Mouse (Mus musculus) hindbrain, embryonic 16.5 days (tissue): ENCODE data around the gene Tnfaip8l2. TPM values are rescaled to one million over a fixed set of nuclear protein-coding genes. Genes with fewer than 3 reads are reported as not detected.

Source experiments
- ATAC-seq: fragments of 200-750 bp; cut with Nextera tagmentation; 2 replicates; pipeline ENCODE4 v1.8.0; 2017; ENCODE audit warnings: moderate TSS enrichment, moderate library complexity
- H3K27ac ChIP-seq: fragments of 300-500 bp; sonication (generic); 2 replicates; pipeline ENCODE4 v1.5.1; 2014; ENCODE audit warnings: low read depth, mild to moderate bottlenecking, control low read depth, low read length, moderate library complexity
- H3K27me3 ChIP-seq: fragments of 300-500 bp; sonication (generic); replicated peaks from 2 replicates; pipeline ENCODE4 v1.6.1; 2014; ENCODE audit warnings: low read length; ENCODE audit not compliant: control insufficient read depth, insufficient read depth
- H3K36me3 ChIP-seq: fragments of 300-500 bp; sonication (generic); 2 replicates; pipeline ENCODE4 v1.6.1; 2014; ENCODE audit warnings: mild to moderate bottlenecking, low read length, moderate library complexity, mixed read lengths; ENCODE audit not compliant: control insufficient read depth, insufficient read depth
- H3K4me1 ChIP-seq: fragments of 300-500 bp; sonication (generic); 2 replicates; pipeline ENCODE4 v1.6.1; 2014; ENCODE audit warnings: low read depth, low read length; ENCODE audit not compliant: control insufficient read depth, insufficient read depth
- H3K4me2 ChIP-seq: fragments of 300-500 bp; sonication (generic); 2 replicates; pipeline ENCODE4 v1.6.1; 2014; ENCODE audit warnings: mild to moderate bottlenecking, low read length, control low read depth, moderate library complexity
- H3K4me3 ChIP-seq: fragments of 300-500 bp; sonication (generic); 2 replicates; pipeline ENCODE4 v1.5.1; 2014; ENCODE audit warnings: mild to moderate bottlenecking, low read length, control low read depth, moderate library complexity
- H3K9ac ChIP-seq: fragments of 300-500 bp; sonication (generic); 2 replicates; pipeline ENCODE4 v1.6.1; 2014; ENCODE audit warnings: low read depth, mild to moderate bottlenecking, control low read depth, low read length, moderate library complexity
- H3K9me3 ChIP-seq: fragments of 300-500 bp; sonication (generic); 2 replicates; pipeline ENCODE4 v1.6.1; 2014; ENCODE audit warnings: mild to moderate bottlenecking, low read length, moderate library complexity; ENCODE audit not compliant: control insufficient read depth
- WGBS: fragments of 180-500 bp; shearing (Covaris S2); extraction: QIAGEN DNeasy Blood & Tissue Kit; methylation state at CpG from one replicate; pipeline ENCODE4 v1.1.7; 2014; 5-methylcytosine and 5-hydroxymethylcytosine counted together
- polyA plus RNA-seq: library from polyadenylated mRNA; unstranded; fragments of >200 nt; fragmentation: Nextera tagmentation; extraction: Ambion mirVana; gene quantifications from 2 replicates; pipeline ENCODE4 v1.2.1, GENCODE M21; 2015

Gene Tnfaip8l2
- polyA plus RNA-seq, 1 experiment from 2014 or later = 3.0 TPM

DNA sequence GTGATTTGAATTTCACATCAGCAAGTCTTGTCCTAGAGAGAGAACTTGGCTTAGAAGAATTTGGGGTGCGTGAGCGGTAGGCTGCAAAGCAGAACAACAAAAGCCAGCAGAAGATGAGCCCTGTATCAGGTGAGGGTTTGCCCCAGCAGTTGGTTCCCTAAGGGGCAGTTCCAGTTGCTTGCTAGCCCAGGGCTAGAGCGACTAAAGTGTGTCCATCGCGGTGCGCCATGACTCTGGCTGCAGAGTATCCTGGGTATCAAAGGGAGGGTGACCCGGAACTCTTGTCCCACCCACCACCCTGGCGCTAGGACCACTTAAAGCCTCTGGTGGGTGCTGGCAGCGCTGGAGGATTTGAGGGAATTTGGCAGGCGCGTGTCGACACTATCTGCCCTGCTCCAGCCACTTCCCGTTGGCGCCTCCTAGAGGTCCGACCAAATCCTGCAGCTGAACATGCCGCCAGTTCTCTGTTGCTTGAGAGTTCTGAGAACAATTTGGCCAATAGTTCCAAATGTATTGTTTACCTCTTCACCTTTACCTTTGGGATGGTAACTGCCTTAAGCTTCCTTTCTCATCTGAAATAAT is 31.9 kb upstream of the Tnfaip8l2 start:
- H3K9me3 ChIP-seq = no peaks in the 10 kb centered on the region
- H3K36me3 ChIP-seq = peaks cover 37% of the 10 kb centered on the region
- WGBS = 14% methylated on average over 16 of the region's 16 CpGs
- H3K9ac ChIP-seq = peak overlapping the region; percentile 50; the same call in 1 of the 2 replicates
- H3K27ac ChIP-seq = no peak overlapping the region
- peak; percentile 53 for ATAC-seq
- peak overlapping the region; percentile 49 for H3K4me2 ChIP-seq
- peaks cover 6% of the 10 kb centered on the region for H3K27me3 ChIP-seq
- peaks cover 8% of the 10 kb centered on the region; the same call in 1 of the 2 replicates for H3K4me1 ChIP-seq
- 0 out of 2 replicates have a peak overlapping the region, but pooled peaks have one; percentile 1 for H3K4me3 ChIP-seq

- H3K4me2 ChIP-seq = peak overlapping the region; percentile 49
- peaks cover 8% of the 10 kb centered on the region; the same call in 1 of the 2 replicates for H3K4me1 ChIP-seq
- peaks cover 6% of the 10 kb centered on the region for H3K27me3 ChIP-seq
- no peaks in the 10 kb centered on the region for H3K9me3 ChIP-seq
- H3K27ac ChIP-seq = no peak overlapping the region
- H3K36me3 ChIP-seq = peaks cover 44% of the 10 kb centered on the region
- H3K9ac ChIP-seq = peak overlapping the region; percentile 50
- peak; percentile 32; the same call in 1 of the 2 replicates for ATAC-seq
- H3K4me3 ChIP-seq = peak overlapping the region; percentile 21; the same call in 1 of the 2 replicates
- 9% methylated on average over 53 of the region's 58 CpGs for WGBS
Measured at GRCm38 (mm10) chr3:95173256-95173949, 31.2 kb upstream of the Tnfaip8l2 start.

DNA sequence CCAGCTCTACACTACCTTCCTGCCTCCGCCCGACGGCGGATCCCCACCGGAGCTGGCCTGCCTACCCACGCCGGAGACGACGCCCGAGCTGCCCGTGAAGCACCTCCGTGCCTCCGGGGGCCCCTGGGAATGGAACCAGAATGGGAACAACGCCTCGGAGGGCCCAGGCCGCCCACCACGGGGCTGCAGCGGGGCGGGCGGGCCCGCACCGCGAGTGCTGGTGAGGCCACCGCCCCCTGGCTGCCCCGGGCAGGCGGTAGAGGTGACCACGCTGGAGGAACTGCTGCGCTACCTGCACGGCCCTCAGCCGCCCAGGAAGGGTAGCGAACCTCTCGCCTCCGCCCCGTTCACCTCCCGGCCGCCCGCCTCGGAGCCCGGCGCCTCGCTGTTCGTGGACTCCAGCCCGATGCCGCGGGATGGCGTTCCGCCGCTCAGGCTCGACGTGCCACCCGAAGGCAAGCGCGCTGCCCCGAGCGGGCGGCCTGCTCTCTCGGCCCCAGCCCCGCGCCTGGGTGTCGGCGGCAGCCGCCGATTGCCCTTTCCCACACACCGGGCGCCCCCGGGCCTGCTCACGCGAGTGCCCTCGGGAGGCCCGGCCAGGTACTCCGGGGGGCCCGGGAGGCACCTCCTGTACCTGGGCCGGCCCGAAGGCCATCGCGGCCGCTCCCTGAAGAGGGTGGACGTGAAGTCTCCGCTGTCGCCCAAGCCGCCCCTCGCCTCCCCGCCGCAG is 30.5 kb upstream of the Tnfaip8l2 start:
- no peak overlapping the region for H3K27ac ChIP-seq
- WGBS = 20% methylated on average over 71 of the region's 84 CpGs
- ATAC-seq = no peak
- no peak overlapping the region; the same call in 1 of the 2 replicates for H3K9ac ChIP-seq
- no peaks in the 10 kb centered on the region for H3K9me3 ChIP-seq
- no peak overlapping the region; the same call in 1 of the 2 replicates for H3K4me2 ChIP-seq
- no peak overlapping the region for H3K4me3 ChIP-seq
- H3K4me1 ChIP-seq = peaks cover 8% of the 10 kb centered on the region; the same call in 1 of the 2 replicates
- peaks cover 6% of the 10 kb centered on the region for H3K27me3 ChIP-seq
- H3K36me3 ChIP-seq = peaks cover 50% of the 10 kb centered on the region

- Histone ChIP-seq H3K27ac (no peak overlapping the region), H3K9me3 (no peaks in the 10 kb centered on the region), H3K4me3 (no peak overlapping the region), H3K4me2 (no peak overlapping the region), H3K4me1 (peaks cover 8% of the 10 kb centered on the region; the same call in 1 of the 2 replicates), H3K27me3 (peaks cover 6% of the 10 kb centered on the region), H3K9ac (no peak overlapping the region), H3K36me3 (peaks cover 60% of the 10 kb centered on the region)
- WGBS = 65% methylated on average over 5 of the region's 6 CpGs
- ATAC-seq = no peak
Measured at GRCm38 (mm10) chr3:95171105-95171504, 28.9 kb upstream of the Tnfaip8l2 start.

GRCm38 (mm10) chr3:95169996-95170395 is 27.8 kb upstream of the Tnfaip8l2 start:
- H3K9me3 ChIP-seq = no peaks in the 10 kb centered on the region
- H3K9ac ChIP-seq = no peak overlapping the region
- peaks cover 6% of the 10 kb centered on the region for H3K27me3 ChIP-seq
- H3K4me2 ChIP-seq = no peak overlapping the region
- H3K36me3 ChIP-seq = peaks cover 65% of the 10 kb centered on the region
- no peak overlapping the region for H3K4me3 ChIP-seq
- WGBS = 89% methylated on average over 10 of the region's 10 CpGs
- no peak for ATAC-seq
- H3K4me1 ChIP-seq = peaks cover 8% of the 10 kb centered on the region; the same call in 1 of the 2 replicates
- H3K27ac ChIP-seq = no peak overlapping the region

GRCm38 (mm10) chr3:95164840-95165239 is 22.7 kb upstream of the Tnfaip8l2 start:
- no peaks in the 10 kb centered on the region; the same call in 1 of the 2 replicates for H3K27me3 ChIP-seq
- WGBS = 86% methylated on average over 5 of the region's 5 CpGs
- H3K9ac ChIP-seq = no peak overlapping the region
- H3K9me3 ChIP-seq = no peaks in the 10 kb centered on the region
- H3K36me3 ChIP-seq = peaks cover 43% of the 10 kb centered on the region
- no peak for ATAC-seq
- H3K4me3 ChIP-seq = no peak overlapping the region
- no peak overlapping the region for H3K27ac ChIP-seq
- peaks cover 30% of the 10 kb centered on the region for H3K4me1 ChIP-seq
- H3K4me2 ChIP-seq = no peak overlapping the region

DNA sequence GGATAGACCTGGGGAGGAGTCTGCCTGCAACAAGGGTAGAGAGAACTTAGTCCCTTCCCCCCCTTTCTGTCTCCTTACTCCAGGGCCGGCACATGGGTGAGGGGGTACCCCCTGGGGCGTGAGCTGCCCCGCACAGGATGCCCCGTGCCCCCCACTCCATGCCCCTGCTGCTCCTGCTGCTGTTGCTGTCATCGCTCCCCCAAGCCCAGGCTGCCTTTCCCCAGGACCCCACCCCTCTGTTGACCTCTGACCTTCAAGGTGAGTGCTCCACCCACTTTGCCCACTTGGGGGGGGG is 22.0 kb upstream of the Tnfaip8l2 start:
- peaks cover 37% of the 10 kb centered on the region for H3K36me3 ChIP-seq
- no peak overlapping the region for H3K4me3 ChIP-seq
- WGBS = 72% methylated on average over 5 of the region's 5 CpGs
- H3K9ac ChIP-seq = no peak overlapping the region
- ATAC-seq = no peak
- H3K27me3 ChIP-seq = no peaks in the 10 kb centered on the region
- H3K4me1 ChIP-seq = peaks cover 36% of the 10 kb centered on the region
- H3K4me2 ChIP-seq = no peak overlapping the region; the same call in 1 of the 2 replicates
- no peaks in the 10 kb centered on the region for H3K9me3 ChIP-seq
- no peak overlapping the region for H3K27ac ChIP-seq

- Histone ChIP-seq H3K4me3 (peak overlapping the region; percentile 8; the same call in 1 of the 2 replicates), H3K4me2 (peak overlapping the region; percentile 77), H3K9me3 (no peaks in the 10 kb centered on the region), H3K27me3 (no peaks in the 10 kb centered on the region), H3K4me1 (peaks cover 36% of the 10 kb centered on the region), H3K27ac (peak overlapping the region; percentile 11; the same call in 1 of the 2 replicates), H3K36me3 (peaks cover 31% of the 10 kb centered on the region), H3K9ac (0 out of 2 replicates have a peak overlapping the region, but pooled peaks have one; percentile 3)
- ATAC-seq = no peak
- WGBS = 38% methylated on average over 11 of the region's 11 CpGs
Measured at GRCm38 (mm10) chr3:95163419-95164255, 21.5 kb upstream of the Tnfaip8l2 start.
